Mouse (Mus musculus) neural tube, embryonic 14.5 days (tissue): Measurements from ENCODE around the gene Cryzl2. TPM values are rescaled to one million over a fixed set of nuclear protein-coding genes. Genes with fewer than 3 reads are reported as not detected.

Source experiments
- polyA plus RNA-seq: library from polyadenylated mRNA; unstranded; fragments of >200 nt; fragmentation: Nextera tagmentation; extraction: Ambion mirVana; gene quantifications from 2 replicates; pipeline ENCODE4 v1.2.1, GENCODE M21; 2014

Cryzl2 gene
- polyA plus RNA-seq, 1 experiment from 2014 or later = 6.2 TPM

Other genes starting within 250 kb of the Cryzl2 start
- 36.6 and 46.4 TPM in 2 replicates for gene Rasal2, start 46.0 kb upstream of the Cryzl2 start, polyA plus RNA-seq
- gene Sec16b, start 48.2 kb downstream of the Cryzl2 start, polyA plus RNA-seq = 0.23 and 0.36 TPM in 2 replicates